In the genomic region with DNA sequence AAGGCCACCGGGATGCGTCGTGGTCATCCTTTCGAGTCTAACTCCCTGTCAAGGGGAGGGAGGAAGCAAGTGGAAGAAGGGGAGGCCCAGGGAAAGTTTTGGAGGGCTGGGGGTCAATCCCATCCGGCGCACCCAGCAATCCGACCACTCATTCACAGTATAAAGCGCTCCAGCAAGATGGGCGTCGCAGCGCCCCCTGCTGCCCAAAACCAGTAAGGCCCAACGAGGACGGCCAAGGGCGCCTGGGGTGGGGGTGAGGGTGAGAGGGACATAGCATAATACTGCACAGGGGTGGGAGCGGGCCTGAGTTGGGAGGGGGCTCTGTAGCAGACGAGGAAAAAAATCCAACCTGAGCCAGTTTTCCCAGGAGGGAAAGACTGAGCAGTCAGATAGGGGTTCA, we compare ENCODE assay signal across 1 mouse cellular context.
TF ChIP-seq lines count a peak whose summit lies in the region.

No protein-coding gene starts in this region.

TF ChIP-seq in C2C12, 6 proteins besides CTCF, POLR2A, EP300 and RAD21:
- TF ChIP-seq USF1 (IDR thresholded peaks at IDR 0.05; ENCODE audit: low read depth): no peak
- no peak for TF ChIP-seq MYOG (IDR thresholded peaks at IDR 0.05; ENCODE audit: control insufficient read depth, extremely low read depth, insufficient read length)
- TF ChIP-seq CEBPB (IDR thresholded peaks at IDR 0.05; ENCODE audit: low read depth): no peak
- TF ChIP-seq FOSL1 (IDR thresholded peaks at IDR 0.05; ENCODE audit: insufficient read depth, low read length, poor library complexity, severe bottlenecking): no peak
- no peak for TF ChIP-seq MAX (IDR thresholded peaks at IDR 0.05)
- no peak for TF ChIP-seq MYOD1 (IDR thresholded peaks at IDR 0.05; ENCODE audit: control insufficient read depth, insufficient read length, low read depth)
